Mouse (Mus musculus): ENCODE data around the gene Trak1.

The Trak1 gene

DNA sequence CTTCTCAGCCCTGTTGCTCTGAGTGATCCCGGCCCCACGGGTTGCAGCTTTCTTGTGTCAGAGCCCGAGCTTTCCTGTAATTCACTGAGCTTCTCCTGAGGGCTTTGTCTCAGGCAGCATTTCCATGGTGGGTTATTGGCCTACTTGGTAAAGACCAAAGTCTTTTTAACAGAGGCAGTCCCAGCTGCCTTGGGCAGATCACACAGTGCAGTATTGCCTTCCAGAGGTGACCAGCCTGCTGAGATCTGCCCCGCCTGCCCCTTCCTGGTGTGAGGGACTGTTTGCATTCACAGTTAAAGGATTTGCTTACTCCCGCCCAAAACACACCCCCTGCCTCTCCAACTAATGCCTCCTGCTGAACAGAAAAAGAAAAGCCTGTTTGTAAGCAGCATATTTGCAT lies 51.2 kb downstream of the Trak1 start:
- peak; percentile 64 for DNase-seq (ENCODE audit: low spot score)

DNA sequence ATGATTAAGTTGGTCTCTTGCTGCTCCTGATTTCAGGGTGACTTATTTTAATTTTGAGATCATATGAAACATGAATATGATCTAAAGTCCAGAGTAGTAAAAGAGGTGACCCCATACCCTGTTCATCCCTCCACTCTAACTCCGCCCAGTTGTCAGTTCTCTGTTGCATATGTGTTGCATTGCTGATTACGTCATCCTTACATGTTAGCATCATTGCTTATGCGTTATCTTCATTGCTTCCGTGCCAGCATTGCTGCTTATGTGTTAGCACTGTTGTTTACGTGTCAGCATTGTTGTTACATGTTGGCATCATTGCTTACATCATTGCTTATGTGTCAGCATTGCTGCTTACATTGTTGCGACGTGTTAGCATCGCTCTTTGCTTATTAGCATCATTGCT lies 51.8 kb downstream of the Trak1 start:
- DNase-seq (ENCODE audit: low spot score): no peak

DNA sequence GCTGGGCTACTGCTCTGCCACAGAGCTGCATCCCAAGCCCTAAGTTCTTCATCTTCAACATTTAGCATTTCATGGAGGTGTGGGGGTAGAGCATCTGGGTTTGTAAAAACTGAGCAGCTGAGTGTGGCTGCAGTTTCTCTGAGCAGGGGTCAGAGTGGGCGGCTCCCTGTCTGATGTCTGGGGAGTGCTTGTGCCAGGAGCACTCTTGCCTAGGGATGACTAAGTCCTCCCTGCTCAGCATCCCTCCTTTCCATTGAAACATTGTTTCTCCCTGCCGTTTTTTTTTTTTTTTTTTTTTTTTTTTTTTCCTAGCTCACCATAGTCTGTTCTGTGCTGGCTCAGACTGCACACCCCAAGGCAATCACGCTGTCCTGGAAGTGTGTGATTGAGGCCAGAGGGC lies 53.3 kb downstream of the Trak1 start:
- no peak for DNase-seq (ENCODE audit: low spot score)

DNA sequence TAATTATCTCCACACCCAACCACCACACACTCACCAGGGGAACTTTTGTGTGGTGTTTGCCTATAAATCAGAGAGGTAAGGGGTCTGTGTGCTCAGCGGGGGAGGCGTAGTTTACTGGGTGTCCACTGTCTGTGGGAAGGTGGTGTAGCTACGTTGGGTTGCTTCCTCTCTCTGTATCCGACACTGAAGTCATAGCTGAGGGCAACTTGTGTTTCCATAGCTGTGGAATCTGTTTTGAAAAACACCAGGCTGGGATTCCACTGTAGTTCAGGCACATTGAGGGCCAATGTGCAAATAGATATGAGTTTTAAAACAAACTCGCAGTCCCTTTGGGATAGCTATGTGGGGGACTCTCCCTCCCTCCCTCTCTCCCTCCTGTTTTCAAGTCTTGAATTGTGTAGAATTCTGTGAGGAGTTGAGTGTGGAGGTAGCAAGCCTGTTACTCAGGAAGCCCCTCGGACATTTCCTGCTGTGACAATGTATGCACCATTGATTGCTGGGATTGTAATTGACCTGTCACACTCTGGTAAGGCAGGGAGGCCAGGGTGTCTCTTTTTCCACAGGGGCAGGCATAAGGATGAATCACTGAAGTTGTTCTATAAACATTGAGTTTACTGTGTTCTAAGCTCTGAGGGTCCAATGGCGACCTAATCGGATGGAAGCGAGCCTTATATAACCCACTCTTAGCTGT lies 54.2 kb downstream of the Trak1 start:
- DNase-seq (ENCODE audit: low spot score): no peak

DNA sequence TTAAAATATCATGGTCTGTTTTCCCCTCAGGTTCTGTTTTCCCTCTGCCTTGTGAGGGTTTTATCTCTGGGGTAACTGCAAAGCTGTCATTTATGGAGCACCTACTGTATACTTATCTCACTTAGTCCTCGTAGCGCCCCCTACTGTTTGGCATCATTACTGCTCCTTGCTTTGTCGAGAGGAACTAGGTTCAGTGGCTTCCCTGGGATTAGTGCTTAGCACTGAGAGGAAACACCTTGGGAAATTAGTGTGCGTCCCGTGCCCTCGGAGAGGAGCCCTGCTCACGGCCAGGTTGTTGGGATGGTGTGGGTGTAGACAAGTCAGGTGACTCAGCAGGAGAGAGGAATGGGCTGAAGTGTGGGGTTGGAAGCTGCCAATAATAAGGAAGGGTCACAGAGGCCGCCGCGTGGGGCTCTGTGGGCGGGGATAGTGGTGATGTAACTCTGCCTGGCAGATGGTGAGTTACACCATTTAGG lies 54.9 kb downstream of the Trak1 start:
- peak; percentile 75 for DNase-seq (ENCODE audit: low spot score)

DNA sequence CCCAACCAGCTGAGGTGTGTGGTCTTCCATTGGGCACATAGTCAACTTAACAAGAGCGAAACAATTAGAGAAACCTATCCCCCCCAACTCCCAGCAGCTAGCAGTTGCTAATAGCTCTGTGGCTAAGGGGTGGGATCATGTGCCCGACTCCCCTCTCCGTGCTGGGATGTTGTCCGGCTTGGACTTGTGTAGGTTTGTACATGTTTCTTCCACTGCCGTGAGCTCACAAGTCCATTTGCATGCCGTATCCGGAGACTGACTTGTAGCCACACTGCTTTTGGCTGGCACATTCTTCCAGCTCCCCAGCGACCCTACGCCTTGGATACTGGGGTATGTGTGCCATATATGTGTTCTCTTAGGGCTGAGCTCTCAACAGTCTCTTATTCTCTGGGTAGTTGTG lies 55.4 kb downstream of the Trak1 start:
- DNase-seq (ENCODE audit: low spot score): no peak

DNA sequence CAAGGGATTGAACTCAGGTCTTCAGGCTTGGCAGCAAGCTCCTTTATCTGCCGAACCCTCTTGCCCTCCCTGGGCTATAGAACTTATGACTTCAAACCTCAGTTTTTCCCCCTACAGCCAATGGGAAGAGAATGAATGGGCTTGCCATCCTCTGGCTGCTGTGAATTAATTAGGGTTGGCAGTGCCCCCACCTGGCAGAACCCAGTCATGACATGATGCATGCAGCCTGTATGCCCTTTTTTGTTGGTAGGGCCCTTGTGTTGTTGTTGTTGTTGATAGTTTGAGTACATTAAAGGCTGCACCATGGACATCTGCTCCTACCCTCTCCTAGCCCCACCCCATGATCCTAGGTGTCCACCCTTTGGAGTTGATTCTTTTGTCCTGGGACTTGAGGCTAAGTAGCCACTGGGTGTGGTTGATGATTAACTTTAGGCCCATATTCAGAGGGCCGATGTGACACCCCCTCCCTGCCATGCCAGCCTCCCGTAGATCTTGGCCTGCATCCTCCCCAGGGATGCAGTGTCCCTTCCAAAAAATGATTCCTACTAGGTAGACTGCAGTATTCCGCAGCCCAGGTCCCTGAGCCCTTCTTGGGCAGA lies 57.6 kb downstream of the Trak1 start:
- DNase-seq (ENCODE audit: low spot score): no peak

DNA sequence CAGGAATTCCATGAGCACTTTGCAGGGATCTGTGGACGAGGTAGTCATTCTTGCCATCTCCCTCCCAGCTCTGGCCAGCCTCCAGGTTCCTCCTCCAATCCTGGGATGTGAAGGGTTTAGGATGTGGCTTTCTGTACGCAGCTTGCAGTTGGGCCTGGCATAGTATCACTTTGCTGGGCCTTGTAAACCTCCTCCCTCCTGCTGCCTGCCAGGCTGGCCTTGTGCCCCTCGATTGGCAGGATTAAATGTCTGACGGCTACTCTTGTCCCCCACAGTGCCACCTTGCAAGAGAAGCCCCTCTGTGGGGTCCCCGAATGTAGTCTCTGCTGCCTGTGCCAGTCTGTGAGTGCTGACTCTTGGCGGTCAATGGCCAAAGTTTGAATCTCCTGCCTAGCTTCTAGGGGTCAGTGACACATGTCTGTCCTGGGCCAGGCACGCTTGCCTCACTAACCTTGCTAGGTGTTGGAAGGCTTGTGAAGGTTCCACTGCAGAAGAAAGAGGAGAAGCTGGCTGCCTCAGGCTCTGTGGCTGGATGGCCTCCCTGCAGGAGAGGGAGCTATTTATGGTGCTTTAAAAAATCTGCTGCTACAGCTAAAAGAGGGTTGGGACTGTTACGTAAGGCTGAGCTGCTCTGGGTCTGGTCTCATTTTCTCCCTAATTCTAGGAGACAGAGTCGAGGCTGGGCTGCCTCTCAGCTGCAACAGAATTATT lies 58.3 kb downstream of the Trak1 start:
- DNase-seq (ENCODE audit: low spot score): no peak

DNA sequence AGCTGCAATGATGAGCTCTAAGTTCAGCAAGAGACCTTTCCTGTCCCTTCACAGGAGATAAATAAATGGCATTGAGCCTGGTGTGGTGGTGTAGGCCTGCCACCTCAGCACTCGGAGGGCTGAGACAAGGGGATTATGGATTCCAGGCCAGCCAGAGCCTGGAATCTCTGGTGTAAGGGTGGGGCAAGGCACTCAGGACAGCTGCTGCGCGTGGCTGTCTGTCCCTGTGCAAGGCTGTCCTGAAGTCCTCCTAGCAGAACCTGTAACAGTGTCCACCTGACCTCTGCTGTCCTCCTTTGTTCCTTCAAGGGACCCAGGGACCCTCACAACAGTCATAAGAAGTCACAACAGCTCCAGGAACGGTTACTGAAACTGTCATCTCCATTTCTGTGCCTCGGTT lies 59.8 kb downstream of the Trak1 start:
- DNase-seq (ENCODE audit: low spot score): no peak

DNA sequence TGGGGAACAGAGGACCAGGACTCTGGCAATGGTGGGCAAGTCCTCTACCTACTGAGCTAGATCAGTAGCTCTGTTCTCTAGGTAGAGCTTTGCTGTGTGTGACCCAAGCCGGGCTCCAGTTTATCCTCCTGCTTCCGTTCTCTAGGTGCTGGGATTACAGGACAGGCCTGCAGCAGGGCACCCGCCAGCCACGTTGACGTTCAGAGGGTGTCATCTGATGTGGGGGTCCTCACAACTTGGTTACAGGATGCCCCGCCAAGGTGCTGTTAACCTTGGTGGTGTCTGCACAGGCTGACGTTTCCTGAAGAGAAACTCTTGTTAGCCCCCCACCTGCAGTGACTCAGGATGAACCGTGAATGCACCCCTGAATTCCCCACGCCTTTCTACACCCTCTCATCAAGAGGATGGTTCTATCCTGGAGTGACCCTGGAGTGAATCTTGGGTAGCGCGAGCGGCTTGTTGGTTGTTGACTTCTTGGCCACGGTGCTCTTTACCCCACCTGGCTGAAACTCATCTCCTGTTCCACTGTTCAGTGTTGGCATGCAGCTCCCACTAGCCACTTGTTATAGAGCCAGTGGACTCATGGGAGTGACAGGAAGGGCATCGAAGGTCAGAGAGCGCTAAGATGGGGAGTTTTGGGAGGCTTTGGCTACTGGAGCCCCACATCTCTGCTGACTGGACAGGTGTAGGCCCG lies 60.4 kb downstream of the Trak1 start:
- DNase-seq (ENCODE audit: low spot score): no peak

DNA sequence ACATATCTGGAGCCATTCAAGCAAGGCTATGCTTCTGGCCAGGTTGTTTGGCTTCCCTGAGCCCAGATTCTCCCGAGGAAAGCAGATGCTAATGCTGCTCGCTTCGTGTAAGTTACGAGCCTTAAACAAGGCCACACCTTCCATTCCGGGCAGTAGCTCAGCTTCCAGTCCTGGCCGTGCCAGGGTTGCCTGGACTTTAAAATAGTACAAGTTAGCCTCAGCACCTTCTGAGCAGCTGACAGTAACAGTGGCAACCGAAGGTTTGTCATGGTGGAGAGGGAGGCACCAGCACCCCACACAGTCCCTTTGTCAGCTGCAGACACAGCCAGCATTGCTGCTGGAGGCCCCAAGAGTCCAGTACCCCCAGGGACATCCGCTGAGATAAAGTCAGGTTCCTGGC lies 61.1 kb downstream of the Trak1 start:
- no peak for DNase-seq (ENCODE audit: low spot score)

DNA sequence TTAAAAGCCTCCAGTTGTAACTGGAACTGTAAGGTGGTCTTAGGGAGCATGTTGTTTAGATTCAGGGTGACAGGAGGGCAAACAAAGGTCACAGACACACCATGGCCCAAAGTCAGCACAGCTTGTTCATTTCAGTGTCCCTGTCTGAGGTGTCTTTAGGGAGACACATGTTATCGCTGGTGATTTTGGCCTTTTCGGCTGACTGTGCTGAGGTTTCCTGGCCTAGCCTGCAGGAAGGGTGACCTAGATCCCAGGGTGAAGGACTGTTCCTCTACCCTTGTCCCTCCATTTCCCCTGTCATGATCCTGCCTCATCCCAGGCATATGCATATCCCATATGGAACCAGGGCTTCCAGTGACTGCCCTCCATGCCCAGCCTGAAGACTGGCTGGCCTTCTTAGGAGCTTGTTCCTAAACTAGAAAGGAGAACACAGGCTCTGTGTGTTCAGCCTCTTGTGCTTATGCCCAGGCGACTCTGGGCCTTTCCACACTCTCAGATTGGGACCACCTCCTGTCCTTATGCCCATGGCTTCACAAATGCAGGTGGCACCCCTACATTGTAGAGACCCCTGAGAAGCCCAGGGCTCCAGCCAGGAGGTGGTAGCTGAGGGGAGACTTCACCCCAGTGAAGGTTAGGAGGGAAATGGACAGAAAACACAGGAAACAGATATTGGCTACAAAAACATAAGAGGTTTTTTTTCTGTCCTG lies 62.1 kb downstream of the Trak1 start:
- no peak for DNase-seq (ENCODE audit: low spot score)

DNA sequence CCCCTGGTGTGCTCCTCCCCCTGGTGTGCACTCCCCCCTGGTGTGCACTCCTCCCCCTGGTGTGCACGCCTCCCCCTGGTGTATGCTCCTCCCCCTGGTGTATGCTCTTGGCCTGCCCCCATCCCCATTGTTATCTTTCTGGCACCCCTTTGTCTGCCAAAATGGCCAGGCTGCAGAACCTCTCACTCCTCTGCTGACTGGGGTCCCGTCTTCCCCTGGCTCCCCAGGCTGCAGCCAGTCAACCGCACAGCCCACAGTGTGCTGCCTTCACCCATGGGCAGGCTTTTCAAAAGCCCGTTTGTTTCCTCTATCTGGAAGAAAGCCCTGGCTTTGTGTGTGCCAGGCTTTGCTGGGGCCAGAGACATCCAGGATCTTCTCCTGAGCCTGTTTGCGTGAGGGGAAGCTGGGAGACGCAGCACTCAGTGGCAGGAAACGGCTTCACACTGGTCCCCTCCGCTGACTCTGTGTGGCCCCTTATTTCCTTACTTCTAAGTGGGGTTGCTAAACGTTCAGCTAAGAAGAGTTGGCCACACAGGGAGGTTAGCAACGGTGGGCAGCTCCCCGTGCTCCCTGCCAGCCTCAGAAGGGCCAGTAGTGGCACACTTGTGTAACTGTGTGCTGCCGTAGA lies 63.1 kb downstream of the Trak1 start:
- DNase-seq (ENCODE audit: low spot score): no peak

DNA sequence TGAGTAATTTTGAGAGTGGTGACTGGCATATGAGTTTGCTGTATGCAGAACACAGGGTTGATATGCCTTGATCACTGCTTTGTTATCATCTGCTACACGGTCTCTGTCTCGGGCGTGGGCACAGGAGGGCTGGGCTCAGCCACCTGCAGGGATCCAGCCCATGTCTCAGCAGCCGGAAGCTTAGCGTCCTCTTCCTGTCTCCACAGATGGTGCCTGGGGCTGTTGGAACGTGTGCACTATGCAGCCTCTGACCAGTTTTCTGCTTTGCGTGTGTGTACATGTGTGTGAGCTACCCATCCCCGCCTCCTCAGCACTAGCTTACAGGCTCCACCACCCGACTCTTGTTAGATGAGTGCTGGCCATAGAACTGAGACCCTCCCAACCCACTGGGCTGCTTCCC lies 63.7 kb downstream of the Trak1 start:
- peak; percentile 38 for DNase-seq (ENCODE audit: low spot score)

DNA sequence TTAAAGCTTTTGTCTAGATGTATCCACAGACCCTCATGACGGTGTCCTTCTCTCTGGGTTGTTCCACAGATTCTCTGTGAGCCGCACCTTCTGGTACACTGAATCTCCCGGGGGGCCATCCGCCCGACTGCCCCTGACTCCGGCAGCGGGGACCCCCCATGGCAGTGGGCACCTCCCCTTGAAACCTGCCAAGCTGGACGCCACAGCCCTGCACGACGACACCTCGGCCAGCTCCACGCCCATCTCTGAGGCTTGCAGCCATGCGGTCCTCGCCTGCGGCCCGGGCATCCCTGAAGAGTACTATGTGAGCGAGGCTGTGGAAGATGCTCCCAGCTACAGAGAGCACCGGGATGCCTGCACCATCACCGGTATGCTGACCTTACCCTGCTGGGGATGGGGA lies 66.6 kb downstream of the Trak1 start:
- DNase-seq (ENCODE audit: low spot score): no peak

DNA sequence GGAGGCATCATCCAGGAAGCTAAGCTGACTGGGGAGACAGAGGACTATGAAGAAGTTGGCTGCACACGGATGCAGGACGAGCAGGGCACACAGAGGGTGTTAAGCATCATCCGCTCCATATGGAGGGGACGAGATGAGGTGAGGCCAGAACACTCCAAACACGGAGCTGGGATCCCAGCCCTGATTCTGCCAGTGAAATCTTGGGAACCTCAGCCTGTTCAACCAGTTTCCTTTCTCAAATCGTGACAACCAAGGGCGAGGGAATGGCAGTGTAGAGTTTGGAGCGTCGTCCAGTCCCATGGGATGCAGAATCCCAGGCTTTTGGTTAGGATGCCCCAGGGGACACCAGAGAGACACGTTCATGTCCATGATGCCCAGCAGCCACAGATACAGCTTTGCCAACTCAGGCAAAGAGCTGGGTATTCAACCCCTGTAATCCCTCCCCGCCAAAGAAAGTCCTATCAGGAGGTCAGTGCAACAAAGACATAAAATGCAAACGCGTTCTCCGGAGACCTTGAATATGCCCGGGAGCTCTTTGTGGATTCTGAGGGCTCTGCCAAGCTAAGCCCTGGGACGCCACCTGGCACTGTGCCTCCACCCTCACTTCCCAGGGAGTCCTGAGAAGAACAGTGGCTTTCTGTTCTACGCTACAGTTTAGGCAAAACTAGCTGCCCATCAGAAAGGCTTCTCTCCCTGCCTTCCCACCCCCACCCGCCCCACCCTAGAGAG lies 69.0 kb downstream of the Trak1 start:
- DNase-seq (ENCODE audit: low spot score): no peak

DNA sequence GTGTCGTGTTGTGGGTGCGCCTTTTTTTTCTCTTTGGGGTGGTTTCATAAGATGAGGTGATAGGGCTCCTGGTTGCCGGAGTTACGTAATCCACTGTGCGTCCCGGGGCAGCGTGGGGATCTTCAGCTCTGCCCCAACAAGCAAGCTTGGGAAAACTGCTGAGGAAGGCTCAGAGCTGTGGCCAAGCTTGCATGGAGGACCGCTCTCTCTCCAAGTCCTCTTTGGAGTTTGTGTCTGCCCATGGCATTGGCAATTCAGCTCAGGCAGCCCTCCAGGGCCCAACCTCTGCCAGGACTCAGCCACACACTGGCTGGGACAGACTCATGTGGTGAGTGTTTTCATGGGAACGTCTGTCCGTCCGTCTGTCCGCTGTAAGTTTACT lies 69.6 kb downstream of the Trak1 start:
- DNase-seq (ENCODE audit: low spot score): no peak

DNA sequence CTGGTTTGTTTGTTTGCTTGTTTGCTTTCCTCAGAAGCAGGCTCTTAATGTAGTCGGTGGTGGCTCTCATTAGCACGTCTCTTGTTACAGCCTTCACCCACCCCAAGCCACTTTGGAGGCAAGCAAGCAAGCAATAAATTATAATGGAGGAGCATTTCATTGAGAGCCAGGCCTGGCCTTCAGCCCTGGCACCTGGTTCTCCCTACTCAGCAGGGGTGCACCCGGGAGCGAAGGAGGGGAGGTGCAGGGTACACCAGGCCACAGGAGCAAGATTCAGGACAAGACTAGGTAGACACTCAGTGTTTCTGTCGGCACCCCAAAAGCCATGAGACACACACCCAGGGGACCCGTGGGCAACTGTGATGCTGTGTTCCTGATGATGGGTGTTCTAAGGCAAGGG lies 72.3 kb downstream of the Trak1 start:
- no peak for DNase-seq (ENCODE audit: low spot score)

DNA sequence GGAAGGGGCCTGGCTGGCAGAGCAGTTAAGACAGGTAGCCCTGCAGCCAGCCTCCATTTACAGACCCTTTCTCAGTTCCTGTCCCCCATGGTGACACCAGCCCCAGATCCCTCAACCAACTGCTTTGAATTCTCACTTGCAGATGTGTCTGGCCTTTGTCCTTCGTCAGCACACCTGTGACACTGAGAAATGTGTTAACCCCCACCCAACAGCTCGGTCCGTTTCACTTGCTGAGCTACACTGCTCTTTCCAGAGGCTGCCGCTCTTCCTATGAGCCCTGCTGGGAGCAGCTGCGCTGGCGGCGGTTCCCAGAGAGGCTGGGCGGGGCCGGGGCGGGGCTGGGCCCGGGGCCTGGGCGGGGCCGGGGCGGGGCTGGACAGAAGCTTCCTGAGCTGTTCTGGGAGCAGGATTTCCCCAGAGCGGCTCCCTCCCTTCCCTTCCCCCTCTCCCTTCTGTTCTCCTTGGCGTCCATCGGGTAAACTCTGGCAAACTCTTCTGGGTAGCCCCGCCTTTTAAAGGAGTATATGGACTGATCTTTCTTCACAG lies 74.1 kb downstream of the Trak1 start:
- peak; percentile 83 for DNase-seq (ENCODE audit: low spot score)

DNA sequence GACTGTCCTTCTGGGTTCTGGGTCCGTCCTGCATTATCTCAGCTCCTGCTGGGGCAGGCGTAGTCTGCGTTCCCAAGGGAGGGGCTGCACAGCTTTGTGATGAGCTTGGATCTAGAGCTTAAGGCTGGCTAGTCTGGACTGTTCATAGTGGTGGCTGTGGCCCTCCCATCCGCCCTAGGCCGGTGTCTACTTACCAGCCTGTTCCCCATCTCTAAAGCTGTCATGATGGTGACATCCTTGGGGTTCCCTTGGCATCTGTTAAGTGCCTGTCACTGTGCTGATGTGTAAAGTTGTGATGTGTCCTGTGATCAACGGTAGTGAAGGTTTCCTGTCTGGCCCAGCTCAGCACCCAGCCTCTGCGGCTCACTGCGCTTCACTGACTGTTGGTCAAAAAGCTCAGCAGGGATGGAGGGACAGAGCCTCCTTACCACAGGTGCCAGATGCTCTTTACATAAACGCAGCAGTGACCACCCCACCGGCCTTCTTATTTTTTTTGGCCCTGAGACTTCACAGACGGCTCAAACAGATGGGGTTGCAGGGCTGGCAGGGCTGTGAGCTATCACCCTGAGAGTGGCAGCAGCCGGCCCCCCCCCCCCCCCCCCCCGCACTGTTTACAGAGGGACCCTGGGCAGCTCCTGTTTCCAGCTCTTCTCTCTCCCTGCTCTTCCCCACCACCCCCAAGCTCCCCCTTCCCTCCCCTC lies 74.8 kb downstream of the Trak1 start:
- peak; percentile 36 for DNase-seq (ENCODE audit: low spot score)
